Mouse (Mus musculus) gonadal fat pad, adult 2 months (tissue): ENCODE data around the gene Tnik. TPM values are rescaled to one million over a fixed set of nuclear protein-coding genes. Genes with fewer than 3 reads are reported as not detected.
A peak's percentile ranks its signal among the peaks of the same experiment; 100 is the strongest.

ENCODE experiments used
- DNase-seq: peaks from one replicate; pipeline ENCODE4 v3.0.0-alpha.2; 2012; ENCODE audit warnings: low read depth
- polyA plus RNA-seq: library from polyadenylated mRNA; depleted of rRNA; stranded (reverse); fragments of >200 nt; gene quantifications from 2 replicates; pipeline ENCODE4 v1.2.3, GENCODE M21; 2012

Tnik gene
- polyA plus RNA-seq, 1 experiment, result 5.7 TPM

- no peak for DNase-seq
These were observed 138.3 kb downstream of the Tnik start for GRCm38 (mm10) chr3:28401335-28401734.

GRCm38 (mm10) chr3:28402221-28402620, 139.2 kb downstream of the Tnik start:
- no peak for DNase-seq

- no peak for DNase-seq
These were observed 142.4 kb downstream of the Tnik start for GRCm38 (mm10) chr3:28405391-28405790.

- no peak for DNase-seq
These were observed 145.9 kb downstream of the Tnik start for GRCm38 (mm10) chr3:28408859-28409459.

GRCm38 (mm10) chr3:28410269-28410668, 147.3 kb downstream of the Tnik start:
- DNase-seq, result no peak

GRCm38 (mm10) chr3:28415986-28416385, 153.0 kb downstream of the Tnik start:
- no peak for DNase-seq

GRCm38 (mm10) chr3:28417091-28417715, 154.2 kb downstream of the Tnik start:
- no peak for DNase-seq

GRCm38 (mm10) chr3:28420194-28420593, 157.2 kb downstream of the Tnik start:
- DNase-seq, result no peak

- DNase-seq, result no peak
These were observed 157.7 kb downstream of the Tnik start for GRCm38 (mm10) chr3:28420698-28421097.

GRCm38 (mm10) chr3:28421798-28422197, 158.8 kb downstream of the Tnik start:
- no peak for DNase-seq

GRCm38 (mm10) chr3:28422221-28422620, 159.2 kb downstream of the Tnik start:
- DNase-seq, result no peak

GRCm38 (mm10) chr3:28425911-28426310, 162.9 kb downstream of the Tnik start:
- DNase-seq, result peak; percentile 14

GRCm38 (mm10) chr3:28431459-28431858, 168.4 kb downstream of the Tnik start:
- DNase-seq, result no peak

- no peak for DNase-seq
These were observed 169.3 kb downstream of the Tnik start for GRCm38 (mm10) chr3:28432321-28432720.

GRCm38 (mm10) chr3:28435478-28435877, 172.5 kb downstream of the Tnik start:
- DNase-seq, result no peak

GRCm38 (mm10) chr3:28437429-28437828, 174.4 kb downstream of the Tnik start:
- DNase-seq, result no peak

- DNase-seq, result no peak
These were observed 178.5 kb downstream of the Tnik start for GRCm38 (mm10) chr3:28441545-28441944.

- no peak for DNase-seq
These were observed 179.1 kb downstream of the Tnik start for GRCm38 (mm10) chr3:28442116-28442515.

- DNase-seq, result no peak
These were observed 184.9 kb downstream of the Tnik start for GRCm38 (mm10) chr3:28447950-28448349.

GRCm38 (mm10) chr3:28453458-28453857, 190.4 kb downstream of the Tnik start:
- DNase-seq, result no peak

GRCm38 (mm10) chr3:28456842-28457241, 193.8 kb downstream of the Tnik start:
- no peak for DNase-seq

- no peak for DNase-seq
These were observed 194.5 kb downstream of the Tnik start for GRCm38 (mm10) chr3:28457517-28457916.

- no peak for DNase-seq
These were observed 203.7 kb downstream of the Tnik start for GRCm38 (mm10) chr3:28466688-28467087.
